ENCODE assay signal across 22 mouse cellular contexts in genomic region chr9:106270656-106271055, GRCm38 (mm10). TPM values are rescaled to one million over a fixed set of nuclear protein-coding genes. Genes with fewer than 3 reads are reported as not detected.
DNase-seq lines count a peak whose midpoint lies in the region; ATAC-seq and TF ChIP-seq lines count a peak whose summit lies in the region.
"Had no signal": no experiment of that assay in that cellular context is flagged by ENCODE, and none has a peak within 500 bp of the region (broad histone marks: within the 10 kb centered on the region; RNA-seq: fewer than 3 reads in every experiment).

No protein-coding gene starts in this region.

- no peaks in the 10 kb centered on the region for H3K27me3 ChIP-seq in forebrain, postnatal 0 days (ENCODE audit: insufficient read depth, low read length)
- no peaks in the 10 kb centered on the region for H3K27me3 ChIP-seq in forebrain, embryonic 13.5 days
- no peaks in the 10 kb centered on the region for H3K27me3 ChIP-seq in kidney, postnatal 0 days (ENCODE audit: insufficient read depth, low read length)
- no peaks in the 10 kb centered on the region for H3K27me3 ChIP-seq in midbrain, embryonic 15.5 days (replicated peaks)
- no peaks in the 10 kb centered on the region for H3K27me3 ChIP-seq in midbrain, embryonic 11.5 days (ENCODE audit: control insufficient read depth, insufficient read depth, low read length)
- H3K27me3 ChIP-seq: CH12.LX; embryonic facial prominence, embryonic 13.5 days; forebrain, embryonic 15.5 days; heart, embryonic 15.5 days; limb, embryonic 12.5 days; liver, embryonic 15.5 days; neural tube, embryonic 15.5 days had no signal

- H3K4me2 ChIP-seq in forebrain, postnatal 0 days (ENCODE audit: low read depth) = no peak overlapping the region
- no peak overlapping the region for H3K4me2 ChIP-seq in forebrain, embryonic 13.5 days
- H3K4me2 ChIP-seq in kidney, postnatal 0 days (ENCODE audit: low read length) = no peak overlapping the region
- no peak overlapping the region for H3K4me2 ChIP-seq in midbrain, embryonic 15.5 days
- no peak overlapping the region for H3K4me2 ChIP-seq in midbrain, embryonic 11.5 days
- H3K4me2 ChIP-seq: embryonic facial prominence, embryonic 13.5 days; forebrain, embryonic 15.5 days; heart, embryonic 15.5 days; limb, embryonic 12.5 days; liver, embryonic 15.5 days; neural tube, embryonic 15.5 days had no signal

- H3K27ac ChIP-seq in forebrain, postnatal 0 days (ENCODE audit: low read depth, low read length) = peak overlapping the region; percentile 83
- H3K27ac ChIP-seq in forebrain, embryonic 13.5 days = no peak overlapping the region
- 0 out of 2 replicates have a peak overlapping the region, but pooled peaks have one; percentile 13 for H3K27ac ChIP-seq in kidney, postnatal 0 days
- H3K27ac ChIP-seq in midbrain, embryonic 15.5 days = 0 out of 2 replicates have a peak overlapping the region, but pooled peaks have one; percentile 79
- H3K27ac ChIP-seq in midbrain, embryonic 11.5 days (ENCODE audit: low read depth, low read length) = no peak overlapping the region
- H3K27ac ChIP-seq: embryonic facial prominence, embryonic 13.5 days; heart, embryonic 15.5 days; limb, embryonic 12.5 days; liver, embryonic 15.5 days had no signal

- H3K4me1 ChIP-seq in forebrain, postnatal 0 days (ENCODE audit: insufficient read depth) = peaks cover 19% of the 10 kb centered on the region
- peaks cover 13% of the 10 kb centered on the region for H3K4me1 ChIP-seq in forebrain, embryonic 13.5 days
- H3K4me1 ChIP-seq in kidney, postnatal 0 days (replicated peaks; ENCODE audit: insufficient read depth, low read length) = no peaks in the 10 kb centered on the region
- peaks cover 17% of the 10 kb centered on the region for H3K4me1 ChIP-seq in midbrain, embryonic 15.5 days
- H3K4me1 ChIP-seq in midbrain, embryonic 11.5 days (ENCODE audit: control insufficient read depth, insufficient read depth, low read length) = peaks cover 10% of the 10 kb centered on the region

- no peak for TF ChIP-seq CTCF in forebrain, postnatal 0 days (IDR thresholded peaks at IDR 0.05; ENCODE audit: low read depth)
- no peak for TF ChIP-seq CTCF in kidney, postnatal 0 days (IDR thresholded peaks at IDR 0.05; ENCODE audit: low read depth)

- ATAC-seq in forebrain, postnatal 0 days = no peak
- ATAC-seq in forebrain, embryonic 13.5 days = no peak
- no peak for ATAC-seq in kidney, postnatal 0 days (replicated peaks; ENCODE audit: low FRiP score, low read depth)
- ATAC-seq in midbrain, embryonic 15.5 days (replicated peaks) = no peak
- no peak for ATAC-seq in midbrain, embryonic 11.5 days (ENCODE audit: low FRiP score)

- 83% methylated on average over 4 of the region's 4 CpGs for WGBS in forebrain, postnatal 0 days
- 82% methylated on average over 4 of the region's 4 CpGs for WGBS in forebrain, embryonic 13.5 days
- 62% methylated on average over 4 of the region's 4 CpGs for WGBS in kidney, postnatal 0 days
- WGBS in midbrain, embryonic 15.5 days = 86% methylated on average over 4 of the region's 4 CpGs
- 82% methylated on average over 4 of the region's 4 CpGs for WGBS in midbrain, embryonic 11.5 days

- no peak for DNase-seq in forebrain, postnatal 0 days
- no peak for DNase-seq in kidney, postnatal 0 days (ENCODE audit: low spot score)
- DNase-seq in kidney, adult 11 months = no peak
- no peak for DNase-seq in midbrain, embryonic 11.5 days (ENCODE audit: low spot score, missing footprints)
- DNase-seq in kidney, postnatal 36 days = peak; percentile 33 to 66
- no peak for DNase-seq in cerebellum, postnatal 25 days
- DNase-seq: adrenal gland, postnatal 10 days; cerebellum, adult 11 months; gastrocnemius, postnatal 36 days; heart, postnatal 4 days; lung, postnatal 14 days; thymus, adult 2 months had no signal

- H3K36me3 ChIP-seq in forebrain, postnatal 0 days (ENCODE audit: insufficient read depth) = no peaks in the 10 kb centered on the region
- no peaks in the 10 kb centered on the region for H3K36me3 ChIP-seq in forebrain, embryonic 13.5 days (ENCODE audit: poor library complexity, severe bottlenecking)
- no peaks in the 10 kb centered on the region for H3K36me3 ChIP-seq in kidney, postnatal 0 days (ENCODE audit: insufficient read depth, low read length)
- H3K36me3 ChIP-seq in midbrain, embryonic 15.5 days (replicated peaks) = no peaks in the 10 kb centered on the region
- H3K36me3 ChIP-seq in midbrain, embryonic 11.5 days (ENCODE audit: control insufficient read depth, insufficient read depth, low read length) = no peaks in the 10 kb centered on the region
- H3K36me3 ChIP-seq: embryonic facial prominence, embryonic 13.5 days; forebrain, embryonic 15.5 days; heart, embryonic 15.5 days; limb, embryonic 12.5 days; liver, embryonic 15.5 days; neural tube, embryonic 15.5 days had no signal

- no peak overlapping the region for H3K9ac ChIP-seq in forebrain, postnatal 0 days
- H3K9ac ChIP-seq in forebrain, embryonic 13.5 days = no peak overlapping the region
- H3K9ac ChIP-seq in kidney, postnatal 0 days (ENCODE audit: low read depth, low read length) = no peak overlapping the region
- H3K9ac ChIP-seq in midbrain, embryonic 15.5 days = no peak overlapping the region
- H3K9ac ChIP-seq in midbrain, embryonic 11.5 days (ENCODE audit: low read length) = no peak overlapping the region
- H3K9ac ChIP-seq: embryonic facial prominence, embryonic 13.5 days; forebrain, embryonic 15.5 days; heart, embryonic 15.5 days; limb, embryonic 12.5 days; liver, embryonic 15.5 days; neural tube, embryonic 15.5 days had no signal

- H3K9me3 ChIP-seq in forebrain, postnatal 0 days (ENCODE audit: low read length) = no peaks in the 10 kb centered on the region
- no peaks in the 10 kb centered on the region for H3K9me3 ChIP-seq in forebrain, embryonic 13.5 days (replicated peaks)
- no peaks in the 10 kb centered on the region for H3K9me3 ChIP-seq in kidney, postnatal 0 days (replicated peaks; ENCODE audit: low read length)
- H3K9me3 ChIP-seq in midbrain, embryonic 15.5 days = no peaks in the 10 kb centered on the region
- H3K9me3 ChIP-seq in midbrain, embryonic 11.5 days (ENCODE audit: control insufficient read depth, low read length) = no peaks in the 10 kb centered on the region
- H3K9me3 ChIP-seq: embryonic facial prominence, embryonic 13.5 days; forebrain, embryonic 15.5 days; heart, embryonic 15.5 days; limb, embryonic 12.5 days; liver, embryonic 15.5 days; neural tube, embryonic 15.5 days had no signal

- no peak overlapping the region for H3K4me3 ChIP-seq in forebrain, postnatal 0 days (ENCODE audit: low read depth, low read length)
- no peak overlapping the region for H3K4me3 ChIP-seq in forebrain, embryonic 13.5 days
- no peak overlapping the region for H3K4me3 ChIP-seq in kidney, postnatal 0 days (replicated peaks; ENCODE audit: low read depth, low read length)
- H3K4me3 ChIP-seq in midbrain, embryonic 15.5 days = no peak overlapping the region
- no peak overlapping the region for H3K4me3 ChIP-seq in midbrain, embryonic 11.5 days (ENCODE audit: low read depth, low read length)
- H3K4me3 ChIP-seq: embryonic facial prominence, embryonic 13.5 days; forebrain, embryonic 15.5 days; heart, embryonic 15.5 days; limb, embryonic 12.5 days; liver, embryonic 15.5 days; neural tube, embryonic 15.5 days had no signal

RNA-seq across cellular contexts. Expression of gene Poc1a, which starts 10.2 kb away (rescaled TPM):
- total RNA-seq in forebrain, postnatal 0 days (2014; rRNA removed) = 5.8 and 7.6 TPM in 2 replicates
- polyA plus RNA-seq in forebrain, postnatal 0 days (2015; fragmentation: Nextera tagmentation; extraction: Ambion mirVana) = 12.0 and 14.3 TPM in 2 replicates
- polyA plus RNA-seq in forebrain, embryonic 13.5 days (2015; fragmentation: Nextera tagmentation; extraction: Ambion mirVana) = 17.7 and 21.6 TPM in 2 replicates
- 13.1 and 14.5 TPM in 2 replicates for polyA plus RNA-seq in kidney, postnatal 0 days (2015; fragmentation: Nextera tagmentation; extraction: Ambion mirVana)
- 9.1 and 9.9 TPM in 2 replicates for polyA plus RNA-seq in midbrain, embryonic 15.5 days (2015; fragmentation: Nextera tagmentation; extraction: Ambion mirVana)
- polyA plus RNA-seq in midbrain, embryonic 11.5 days (2014; fragmentation: Nextera tagmentation; extraction: Ambion mirVana) = 29.4 and 30.9 TPM in 2 replicates

RNA-seq across cellular contexts. Expression of gene Alas1, which starts 22.2 kb away (rescaled TPM):
- total RNA-seq in forebrain, postnatal 0 days (2014; rRNA removed) = 58.4 and 68.4 TPM in 2 replicates
- polyA plus RNA-seq in forebrain, postnatal 0 days (2015; fragmentation: Nextera tagmentation; extraction: Ambion mirVana) = 70.4 and 77.8 TPM in 2 replicates
- polyA plus RNA-seq in forebrain, embryonic 13.5 days (2015; fragmentation: Nextera tagmentation; extraction: Ambion mirVana) = 86.8 and 87.7 TPM in 2 replicates
- polyA plus RNA-seq in kidney, postnatal 0 days (2015; fragmentation: Nextera tagmentation; extraction: Ambion mirVana) = 142 and 152 TPM in 2 replicates
- 91.1 and 99.0 TPM in 2 replicates for polyA plus RNA-seq in midbrain, embryonic 15.5 days (2015; fragmentation: Nextera tagmentation; extraction: Ambion mirVana)
- polyA plus RNA-seq in midbrain, embryonic 11.5 days (2014; fragmentation: Nextera tagmentation; extraction: Ambion mirVana) = 91.0 and 91.4 TPM in 2 replicates

RNA-seq across cellular contexts. Expression of gene Tlr9, which starts 48.3 kb away (rescaled TPM):
- total RNA-seq in forebrain, postnatal 0 days (2014; rRNA removed) = 0.08 and 0.14 TPM in 2 replicates
- 0.04 TPM in 1 of 2 replicates, not detected in the other for polyA plus RNA-seq in forebrain, postnatal 0 days (2015; fragmentation: Nextera tagmentation; extraction: Ambion mirVana)
- not detected in 2 replicates for polyA plus RNA-seq in forebrain, embryonic 13.5 days (2015; fragmentation: Nextera tagmentation; extraction: Ambion mirVana)
- 0.06 and 0.07 TPM in 2 replicates for polyA plus RNA-seq in kidney, postnatal 0 days (2015; fragmentation: Nextera tagmentation; extraction: Ambion mirVana)
- polyA plus RNA-seq in midbrain, embryonic 15.5 days (2015; fragmentation: Nextera tagmentation; extraction: Ambion mirVana) = 0.05 TPM in 1 of 2 replicates, not detected in the other
- polyA plus RNA-seq in midbrain, embryonic 11.5 days (2014; fragmentation: Nextera tagmentation; extraction: Ambion mirVana) = 0.15 TPM in 1 of 2 replicates, not detected in the other
- total RNA-seq: MEL had no signal
- polyA plus RNA-seq: embryonic facial prominence, embryonic 13.5 days; forebrain, embryonic 15.5 days; limb, embryonic 12.5 days; neural tube, embryonic 15.5 days had no signal

Comparison
In these comparisons a context has a peak if more than half of its experiments do, and no peak if none do; other contexts are left out.
1. DNase-seq: peak in kidney, postnatal 36 days (2 of 2); none in forebrain, postnatal 0 days (single experiment), kidney, postnatal 0 days (single experiment), kidney, adult 11 months (single experiment), midbrain, embryonic 11.5 days (single experiment) and cerebellum, postnatal 25 days (0 of 2).
2. H3K27ac ChIP-seq: peak in forebrain, postnatal 0 days (single experiment), kidney, postnatal 0 days (single experiment) and midbrain, embryonic 15.5 days (single experiment); none in forebrain, embryonic 13.5 days (single experiment) and midbrain, embryonic 11.5 days (single experiment).